Mouse (Mus musculus) midbrain, embryonic 12.5 days (tissue): ENCODE measurements at regions not wholly inside any gene's neighbourhood (a gene's known extent, or its start where the extent isn't known, plus 50 kb on each side); places are given as distances from the start of the nearest gene placed in this dataset.

Source experiments
- ATAC-seq: fragments of 200-750 bp; cut with Nextera tagmentation; 2 replicates; pipeline ENCODE4 v1.8.0; 2017; ENCODE audit warnings: low read depth, moderate TSS enrichment, moderate library complexity; ENCODE audit not compliant: low FRiP score
- H3K27ac ChIP-seq: fragments of 300-500 bp; sonication (generic); replicated peaks from 2 replicates; pipeline ENCODE4 v1.5.1; 2016; ENCODE audit warnings: mild to moderate bottlenecking
- H3K27me3 ChIP-seq: fragments of 300-500 bp; sonication (generic); 2 replicates; pipeline ENCODE4 v1.6.1; 2016; ENCODE audit warnings: mild to moderate bottlenecking
- H3K36me3 ChIP-seq: fragments of 300-500 bp; sonication (generic); 2 replicates; pipeline ENCODE4 v1.6.1; 2016
- H3K4me1 ChIP-seq: fragments of 300-500 bp; sonication (generic); 2 replicates; pipeline ENCODE4 v1.6.1; 2016
- H3K4me2 ChIP-seq: fragments of 300-500 bp; sonication (generic); replicated peaks from 2 replicates; pipeline ENCODE4 v1.6.1; 2016; ENCODE audit warnings: mild to moderate bottlenecking, moderate library complexity
- H3K4me3 ChIP-seq: fragments of 300-500 bp; sonication (generic); 2 replicates; pipeline ENCODE4 v1.5.1; 2016; ENCODE audit warnings: mild to moderate bottlenecking
- H3K9ac ChIP-seq: fragments of 300-500 bp; sonication (generic); replicated peaks from 2 replicates; pipeline ENCODE4 v1.6.1; 2016; ENCODE audit warnings: mild to moderate bottlenecking, moderate library complexity
- H3K9me3 ChIP-seq: fragments of 300-500 bp; sonication (generic); 2 replicates; pipeline ENCODE4 v1.6.1; 2016; ENCODE audit warnings: mild to moderate bottlenecking
- WGBS: fragments of 180-500 bp; shearing (Covaris S2); methylation state at CpG from one replicate; pipeline ENCODE4 v1.1.7; 2016; 5-methylcytosine and 5-hydroxymethylcytosine counted together

DNA sequence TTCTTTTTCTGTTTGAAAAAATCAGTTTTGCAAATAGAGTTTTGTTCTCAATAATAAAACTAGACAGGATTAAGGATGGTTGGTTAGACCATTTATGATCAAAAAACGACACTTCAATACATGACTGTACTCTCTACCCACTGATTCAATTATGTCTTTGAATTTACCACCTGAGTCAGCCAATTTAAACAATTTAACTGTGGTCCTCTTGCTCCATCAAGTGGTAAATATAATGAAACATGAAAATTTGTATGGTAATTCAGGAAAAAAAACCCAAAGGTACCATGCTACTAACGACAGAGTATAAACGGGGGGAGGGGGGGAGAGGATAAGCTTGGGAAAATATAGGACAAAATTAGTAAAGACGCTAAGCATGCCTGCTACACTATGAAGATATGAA lies 341.2 kb downstream of the Cdh9 start:
- H3K27ac ChIP-seq = no peak overlapping the region
- H3K4me2 ChIP-seq = no peak overlapping the region
- H3K4me1 ChIP-seq = no peaks in the 10 kb centered on the region
- no peaks in the 10 kb centered on the region for H3K36me3 ChIP-seq
- no peak for ATAC-seq
- H3K9ac ChIP-seq = no peak overlapping the region
- WGBS = 79% methylated on average over 4 of the region's 4 CpGs
- no peaks in the 10 kb centered on the region for H3K9me3 ChIP-seq
- no peak overlapping the region for H3K4me3 ChIP-seq
- H3K27me3 ChIP-seq = no peaks in the 10 kb centered on the region

DNA sequence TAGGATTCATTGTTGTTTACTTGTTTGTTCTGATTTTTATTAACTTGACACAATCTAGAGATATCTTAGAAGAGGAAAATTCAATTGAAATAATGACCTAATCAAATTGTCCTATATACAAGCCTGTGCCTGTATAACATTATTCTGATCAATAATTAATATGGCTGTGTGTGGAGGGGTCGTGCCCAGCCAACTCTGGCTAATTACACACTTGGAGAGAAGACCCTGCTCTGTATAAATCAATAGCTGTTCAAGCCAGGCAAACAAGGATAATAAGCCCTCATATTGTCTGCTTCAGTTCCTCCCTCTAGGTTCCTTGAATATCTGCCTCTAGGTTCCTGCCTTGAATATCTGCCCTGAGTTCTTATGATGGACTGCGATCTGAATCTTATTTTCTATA lies 355.5 kb downstream of the Cdh9 start:
- H3K4me3 ChIP-seq = no peak overlapping the region
- H3K27me3 ChIP-seq = no peaks in the 10 kb centered on the region
- H3K4me1 ChIP-seq = no peaks in the 10 kb centered on the region
- no peak overlapping the region for H3K9ac ChIP-seq
- 84% methylated on average over 2 of the region's 2 CpGs for WGBS
- H3K9me3 ChIP-seq = no peaks in the 10 kb centered on the region
- H3K4me2 ChIP-seq = no peak overlapping the region
- ATAC-seq = peak; percentile 63
- no peaks in the 10 kb centered on the region for H3K36me3 ChIP-seq
- no peak overlapping the region for H3K27ac ChIP-seq

DNA sequence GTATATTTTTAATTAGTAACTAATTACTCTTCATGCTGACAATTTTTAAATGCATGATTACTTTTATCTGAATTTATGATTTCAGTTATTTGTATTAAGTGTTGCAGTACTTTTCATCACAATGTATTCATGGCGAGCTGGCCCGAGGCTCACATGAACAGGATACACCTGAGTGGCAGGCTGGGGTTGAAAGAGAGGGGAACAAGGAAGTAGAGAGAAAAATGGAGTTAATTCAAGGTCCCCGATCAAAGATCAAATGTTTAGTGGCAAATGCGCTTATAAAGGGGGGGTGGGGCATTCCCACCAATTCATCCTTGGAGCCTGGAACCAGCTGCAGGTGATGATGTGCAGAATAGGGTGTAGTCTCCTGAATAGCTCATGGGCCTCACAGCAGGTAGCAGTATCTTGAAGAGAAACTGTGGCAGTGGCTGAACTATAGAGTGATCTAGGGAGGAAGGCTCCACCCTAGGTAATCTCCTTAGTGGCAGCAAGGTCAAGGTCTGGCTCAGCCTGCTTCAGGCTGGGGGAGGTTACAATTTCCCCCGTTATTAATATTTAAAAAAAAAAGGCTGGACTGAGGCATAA lies 360.2 kb downstream of the Cdh9 start:
- H3K9me3 ChIP-seq = no peaks in the 10 kb centered on the region
- ATAC-seq = no peak
- H3K27ac ChIP-seq = no peak overlapping the region
- H3K36me3 ChIP-seq = no peaks in the 10 kb centered on the region
- H3K4me1 ChIP-seq = no peaks in the 10 kb centered on the region
- no peak overlapping the region for H3K4me3 ChIP-seq
- H3K27me3 ChIP-seq = no peaks in the 10 kb centered on the region
- 87% methylated on average over 5 of the region's 5 CpGs for WGBS
- H3K9ac ChIP-seq = no peak overlapping the region
- no peak overlapping the region for H3K4me2 ChIP-seq

DNA sequence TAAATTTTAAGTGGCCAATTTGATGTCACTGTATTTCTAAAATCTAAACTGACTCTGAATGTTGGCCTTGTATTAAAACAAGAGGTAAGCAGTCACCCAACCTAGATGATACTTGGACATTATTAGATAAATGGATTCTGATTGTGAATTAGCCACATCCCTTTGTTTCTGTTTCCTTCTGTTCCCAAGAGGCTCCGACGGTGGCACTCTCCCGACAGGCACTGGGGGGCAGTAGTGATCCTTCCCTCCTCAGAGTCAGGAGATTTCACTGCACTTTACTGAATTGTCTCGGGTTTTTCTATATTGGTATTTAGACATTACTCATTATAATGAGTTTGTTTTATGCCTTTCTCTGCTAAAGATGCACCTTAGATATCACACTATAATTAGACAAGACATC lies 370.4 kb downstream of the Cdh9 start:
- no peak overlapping the region for H3K4me2 ChIP-seq
- no peaks in the 10 kb centered on the region for H3K4me1 ChIP-seq
- 4% methylated on average over 4 of the region's 4 CpGs for WGBS
- H3K36me3 ChIP-seq = no peaks in the 10 kb centered on the region
- H3K27ac ChIP-seq = no peak overlapping the region
- H3K27me3 ChIP-seq = no peaks in the 10 kb centered on the region
- ATAC-seq = peak; percentile 86
- no peak overlapping the region for H3K4me3 ChIP-seq
- no peak overlapping the region for H3K9ac ChIP-seq
- 0 out of 2 replicates have a peak, but pooled peaks cover 4% of the 10 kb centered on the region for H3K9me3 ChIP-seq

DNA sequence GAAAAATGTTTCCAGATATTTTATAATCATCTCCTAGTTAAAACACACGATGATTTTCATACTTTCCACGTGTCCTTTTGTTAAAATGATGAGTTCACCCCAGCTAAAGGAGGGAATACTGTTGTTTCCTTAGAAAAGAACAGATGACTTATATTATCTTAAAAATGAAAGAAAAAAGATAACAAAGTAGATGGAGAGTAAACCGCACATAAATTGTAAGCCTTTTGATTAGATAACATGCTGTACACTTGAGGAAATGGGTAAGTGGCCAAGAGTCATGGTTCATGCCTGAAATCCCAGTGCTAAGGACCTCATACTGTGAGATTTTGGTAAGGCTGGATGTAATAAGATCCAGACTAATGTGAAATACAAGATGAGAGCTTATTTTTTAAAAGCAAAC lies 372.6 kb downstream of the Cdh9 start:
- no peaks in the 10 kb centered on the region for H3K27me3 ChIP-seq
- H3K36me3 ChIP-seq = no peaks in the 10 kb centered on the region
- no peaks in the 10 kb centered on the region for H3K4me1 ChIP-seq
- no peak overlapping the region for H3K9ac ChIP-seq
- H3K4me3 ChIP-seq = no peak overlapping the region
- ATAC-seq = no peak
- H3K4me2 ChIP-seq = no peak overlapping the region
- no peak overlapping the region for H3K27ac ChIP-seq
- no peaks in the 10 kb centered on the region for H3K9me3 ChIP-seq
- WGBS = 88% methylated on average over 3 of the region's 3 CpGs

DNA sequence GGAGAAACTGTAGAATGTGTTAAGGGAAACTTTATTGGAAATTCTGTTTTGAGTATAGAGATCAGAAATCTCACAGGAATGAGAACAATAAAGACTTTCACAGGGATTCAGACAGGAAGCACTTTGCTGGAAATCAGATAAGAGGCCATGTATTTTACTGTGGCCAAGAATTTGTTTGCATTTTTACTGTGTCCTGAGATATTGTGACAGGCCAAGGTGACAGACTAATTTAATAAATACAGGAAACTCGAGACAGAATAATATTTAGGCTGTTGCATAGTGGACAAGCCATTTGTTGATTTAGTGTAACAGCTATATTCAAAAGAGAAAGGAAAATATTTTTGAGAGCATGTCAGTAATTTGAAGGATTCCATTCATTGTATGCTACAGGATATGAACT lies 407.2 kb downstream of the Cdh9 start:
- no peak for ATAC-seq

DNA sequence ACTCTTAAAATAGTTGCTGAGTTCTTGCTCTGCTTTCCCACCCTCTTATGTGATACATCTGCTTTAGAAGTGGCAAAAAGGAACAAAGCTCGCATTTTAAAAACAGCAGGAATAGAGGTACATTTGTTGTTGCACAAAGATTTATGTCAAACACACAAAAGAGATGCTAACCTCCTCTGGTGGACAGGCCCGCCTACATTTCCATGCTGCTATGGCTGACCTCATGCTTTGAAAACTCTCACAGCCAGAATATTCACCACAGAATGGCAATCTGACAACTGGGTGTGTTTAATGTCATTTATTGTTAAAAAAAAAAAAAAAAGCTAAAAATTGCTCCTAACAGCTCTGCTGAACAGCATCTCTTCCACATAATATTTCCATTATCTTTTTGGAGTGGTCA lies 451.6 kb downstream of the Cdh9 start:
- Histone ChIP-seq H3K27ac (no peak overlapping the region), H3K27me3 (no peaks in the 10 kb centered on the region), H3K9me3 (no peaks in the 10 kb centered on the region), H3K4me1 (no peaks in the 10 kb centered on the region), H3K9ac (no peak overlapping the region), H3K4me2 (no peak overlapping the region), H3K36me3 (no peaks in the 10 kb centered on the region), H3K4me3 (no peak overlapping the region)
- WGBS = 52% methylated on average over 2 of the region's 2 CpGs
- no peak for ATAC-seq

More for the DNA sequence above, 407.2 kb downstream of the Cdh9 start:
- no peak overlapping the region for H3K4me3 ChIP-seq
- no peak overlapping the region for H3K27ac ChIP-seq
- no peak overlapping the region for H3K9ac ChIP-seq
- no peaks in the 10 kb centered on the region for H3K27me3 ChIP-seq
- WGBS = 53% methylated on average over 1 of the region's 1 CpGs
- no peak overlapping the region for H3K4me2 ChIP-seq
- H3K4me1 ChIP-seq = no peaks in the 10 kb centered on the region
- no peaks in the 10 kb centered on the region for H3K9me3 ChIP-seq
- H3K36me3 ChIP-seq = no peaks in the 10 kb centered on the region

DNA sequence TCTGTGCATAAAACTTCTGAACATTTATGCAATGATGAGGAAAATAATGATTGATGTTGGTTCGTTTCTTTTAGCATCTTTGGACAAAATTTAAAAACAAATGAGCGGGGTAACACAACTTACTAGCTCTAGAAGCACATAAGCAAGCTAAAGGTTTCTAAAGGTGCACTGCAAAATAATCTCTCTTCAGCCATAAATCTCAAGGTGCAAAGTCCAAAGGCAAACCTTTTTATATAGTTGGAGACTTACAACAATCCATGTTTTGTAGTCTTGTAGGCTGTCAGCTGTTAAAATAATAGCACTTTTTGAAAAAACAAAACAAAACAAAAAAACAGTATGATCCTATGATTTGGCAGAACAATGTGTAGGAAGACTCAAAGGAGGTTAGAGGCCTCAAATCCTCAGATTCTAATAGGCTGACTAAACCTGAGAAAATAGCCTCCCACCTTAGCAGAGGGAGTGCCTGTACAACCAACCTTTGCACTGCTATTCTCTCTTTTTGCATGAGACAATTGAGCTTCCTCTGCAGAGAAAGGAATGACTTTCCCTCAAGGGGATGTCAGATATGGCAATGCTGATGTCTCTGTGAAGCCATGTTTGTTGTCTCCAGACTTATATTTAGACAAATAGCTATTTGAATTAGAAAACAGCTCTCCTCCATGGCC lies 452.9 kb downstream of the Cdh9 start:
- ATAC-seq = no peak
- WGBS = 81% methylated on average over 2 of the region's 2 CpGs
- H3K9me3 ChIP-seq = no peaks in the 10 kb centered on the region

DNA sequence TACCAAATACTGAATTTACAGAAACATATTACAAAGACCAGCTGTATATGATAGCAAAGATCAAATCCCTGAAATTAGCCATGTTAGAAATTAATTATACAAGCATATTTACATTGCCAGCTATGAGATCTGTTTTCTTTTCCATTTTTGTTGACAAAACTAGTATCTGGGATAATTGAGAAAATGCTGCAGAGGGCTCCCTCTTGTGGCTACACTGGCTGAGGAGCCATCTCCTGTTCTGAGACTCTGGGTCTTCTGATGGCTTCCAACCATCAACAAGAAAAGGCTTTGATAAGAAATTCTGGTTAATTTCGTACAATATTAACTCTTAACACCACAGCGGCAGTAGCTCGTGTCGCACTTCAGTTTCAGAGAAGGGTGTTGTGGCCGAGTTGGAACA lies 466.9 kb downstream of the Cdh9 start:
- Histone ChIP-seq H3K4me1 (no peaks in the 10 kb centered on the region), H3K9ac (no peak overlapping the region), H3K9me3 (no peaks in the 10 kb centered on the region), H3K27ac (no peak overlapping the region), H3K36me3 (no peaks in the 10 kb centered on the region), H3K4me2 (no peak overlapping the region), H3K27me3 (no peaks in the 10 kb centered on the region), H3K4me3 (no peak overlapping the region)
- WGBS = 56% methylated on average over 5 of the region's 5 CpGs
- ATAC-seq = no peak

More for the DNA sequence above, 452.9 kb downstream of the Cdh9 start:
- H3K36me3 ChIP-seq = no peaks in the 10 kb centered on the region
- H3K4me3 ChIP-seq = no peak overlapping the region
- no peak overlapping the region for H3K4me2 ChIP-seq
- no peaks in the 10 kb centered on the region for H3K27me3 ChIP-seq
- no peak overlapping the region for H3K9ac ChIP-seq
- no peaks in the 10 kb centered on the region for H3K4me1 ChIP-seq
- H3K27ac ChIP-seq = no peak overlapping the region

DNA sequence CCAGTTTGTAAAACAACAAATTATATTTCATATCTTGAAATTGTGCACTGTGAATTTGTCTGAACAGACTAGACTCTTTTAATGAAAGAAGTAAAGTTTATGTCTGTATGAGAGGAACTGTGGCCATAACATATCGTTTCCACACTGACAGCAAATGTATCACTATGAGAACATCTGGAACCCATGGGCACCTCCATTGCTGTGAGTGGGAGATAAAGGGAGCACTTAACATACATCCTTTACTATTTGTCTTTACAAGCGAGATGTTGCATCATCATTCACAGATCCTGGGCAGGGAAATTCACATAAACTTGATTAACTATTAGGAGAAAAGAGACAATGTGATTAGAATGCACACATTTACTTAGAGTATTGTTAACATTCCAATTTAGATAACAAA lies 476.2 kb downstream of the Cdh9 start:
- no peaks in the 10 kb centered on the region for H3K9me3 ChIP-seq
- no peaks in the 10 kb centered on the region for H3K27me3 ChIP-seq
- WGBS = 90% methylated on average over 2 of the region's 2 CpGs
- H3K4me1 ChIP-seq = no peaks in the 10 kb centered on the region
- H3K36me3 ChIP-seq = no peaks in the 10 kb centered on the region
- no peak for ATAC-seq
- no peak overlapping the region for H3K4me3 ChIP-seq
- no peak overlapping the region for H3K27ac ChIP-seq
- H3K9ac ChIP-seq = no peak overlapping the region
- no peak overlapping the region for H3K4me2 ChIP-seq

DNA sequence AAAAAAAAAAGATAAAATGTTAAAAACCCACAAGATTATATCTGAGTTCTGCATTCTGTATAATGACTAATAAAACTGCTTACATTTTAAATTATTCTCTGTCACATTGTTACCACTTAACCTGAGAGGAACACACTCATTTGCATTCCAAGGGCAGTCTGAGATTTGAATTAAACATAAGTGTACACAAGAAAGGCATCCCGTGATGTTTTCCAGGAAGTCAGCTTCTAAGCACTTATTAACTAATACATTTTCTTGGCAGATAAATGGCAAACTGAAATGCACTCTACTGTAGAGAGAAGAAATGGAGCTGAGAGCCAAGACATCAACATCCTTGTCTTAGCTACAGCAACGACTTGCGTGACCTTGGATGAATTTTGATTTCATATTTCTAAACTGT lies 516.5 kb downstream of the Cdh9 start:
- H3K27ac ChIP-seq = no peak overlapping the region
- no peak overlapping the region for H3K9ac ChIP-seq
- H3K9me3 ChIP-seq = no peaks in the 10 kb centered on the region
- no peaks in the 10 kb centered on the region for H3K36me3 ChIP-seq
- no peaks in the 10 kb centered on the region for H3K27me3 ChIP-seq
- no peaks in the 10 kb centered on the region for H3K4me1 ChIP-seq
- no peak overlapping the region for H3K4me2 ChIP-seq
- peak; percentile 60; the same call in 1 of the 2 replicates for ATAC-seq
- 73% methylated on average over 3 of the region's 3 CpGs for WGBS
- no peak overlapping the region for H3K4me3 ChIP-seq

DNA sequence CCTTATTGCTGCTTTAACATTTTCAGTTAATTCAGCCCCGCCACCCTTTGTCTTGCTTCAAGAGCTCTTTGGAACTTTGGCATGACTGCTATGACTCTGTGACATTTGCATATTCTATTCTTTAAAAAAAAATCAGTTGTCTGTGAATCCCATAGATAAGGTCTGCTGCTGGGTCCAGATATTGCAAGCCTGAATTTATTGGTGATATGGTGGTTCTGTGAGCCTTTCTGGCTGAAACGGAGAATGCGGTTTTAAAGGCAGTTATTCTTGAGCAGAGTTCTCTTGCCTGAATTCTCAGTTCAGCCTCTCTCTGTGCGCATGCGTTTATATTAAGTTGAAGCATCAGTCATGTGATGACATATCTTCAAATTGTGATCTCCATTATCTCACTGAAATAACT lies 560.7 kb downstream of the Cdh9 start:
- ATAC-seq = no peak
- Histone ChIP-seq H3K4me2 (no peak overlapping the region), H3K9ac (no peak overlapping the region), H3K4me1 (no peaks in the 10 kb centered on the region), H3K36me3 (no peaks in the 10 kb centered on the region), H3K27ac (no peak overlapping the region), H3K27me3 (no peaks in the 10 kb centered on the region), H3K4me3 (no peak overlapping the region), H3K9me3 (no peaks in the 10 kb centered on the region)
- WGBS = 89% methylated on average over 5 of the region's 5 CpGs
